Mouse (Mus musculus) CH12.LX (cell line): Measurements from ENCODE around the gene Dhx9. TPM values are rescaled to one million over a fixed set of nuclear protein-coding genes. Genes with fewer than 3 reads are reported as not detected.
A peak's percentile ranks its signal among the peaks of the same experiment; 100 is the strongest.

Source experiments
- DNase-seq: peaks from one replicate; pipeline ENCODE4 v3.0.0-alpha.2; 2013; ENCODE audit errors: extremely low read depth
- H3K27ac ChIP-seq: 2 replicates; pipeline ENCODE4 v1.5.1; 2012; ENCODE audit warnings: low read depth, mild to moderate bottlenecking, control low read depth, moderate library complexity; ENCODE audit not compliant: insufficient read depth
- H3K27me3 ChIP-seq: replicated peaks from 2 replicates; pipeline ENCODE3; 2012; ENCODE audit warnings: inconsistent platforms
- H3K36me3 ChIP-seq, 2 experiments: replicated peaks in 1 of 2; 2 replicates each; pipeline versions ENCODE3 to v1.6.1; 2012; ENCODE audit warnings: inconsistent platforms in 1 of 2, low read length in 1 of 2, mild to moderate bottlenecking in 1 of 2, mixed read lengths in 1 of 2, moderate library complexity in 1 of 2; ENCODE audit not compliant: control insufficient read depth in 1 of 2, insufficient read depth in 1 of 2
- H3K4me1 ChIP-seq, 2 experiments: 2 replicates each; pipeline ENCODE4 v1.6.1; 2012; ENCODE audit warnings: inconsistent platforms in 1 of 2, moderate library complexity in 1 of 2; ENCODE audit not compliant: insufficient read depth in 2 of 2, control insufficient read depth in 1 of 2
- H3K4me2 ChIP-seq: 2 replicates; pipeline ENCODE4 v1.6.1; 2012; ENCODE audit warnings: low read depth, mild to moderate bottlenecking, control low read depth; ENCODE audit not compliant: poor library complexity, insufficient read depth, severe bottlenecking
- H3K4me3 ChIP-seq, 3 experiments: fragments of 150-350 bp in 1 of 3; sonication (generic) in 1 of 3; replicated peaks in 1 of 3; 2 replicates each; pipeline versions ENCODE3 to v1.5.1; 2011 to 2012; ENCODE audit warnings: low read depth in 2 of 3, low read length in 2 of 3, mild to moderate bottlenecking in 2 of 3, moderate library complexity in 2 of 3, control low read depth in 1 of 3, improper control_type of control experiment in 1 of 3, inconsistent platforms in 1 of 3, mixed read lengths in 1 of 3; ENCODE audit not compliant: poor library complexity in 1 of 3
- H3K79me2 ChIP-seq: replicated peaks from 2 replicates; pipeline ENCODE4 v1.6.1; 2012; ENCODE audit warnings: mild to moderate bottlenecking, moderate library complexity; ENCODE audit not compliant: control insufficient read depth, poor library complexity, insufficient read depth, severe bottlenecking; ENCODE audit errors: extremely low read depth
- H3K9ac ChIP-seq: 2 replicates; pipeline ENCODE4 v1.6.1; 2012; ENCODE audit warnings: low read depth, mild to moderate bottlenecking, control low read depth, moderate library complexity; ENCODE audit not compliant: insufficient read depth
- H3K9me3 ChIP-seq: replicated peaks from 2 replicates; pipeline ENCODE3; 2012; ENCODE audit warnings: low read length, inconsistent platforms, mixed read lengths
- CTCF ChIP-seq, 2 experiments: IDR thresholded peaks in 1 of 2; conservative IDR thresholded peaks in 1 of 2; 2 replicates each; pipeline ENCODE4 v1.5.1; 2011 to 2012; ENCODE audit warnings: low read depth in 2 of 2, low read length in 2 of 2, improper control_type of control experiment in 1 of 2, inconsistent platforms in 1 of 2, mild to moderate bottlenecking in 1 of 2, moderate library complexity in 1 of 2
- E2F4 ChIP-seq: IDR thresholded peaks from 2 replicates; pipeline ENCODE4 v1.6.1; 2011; ENCODE audit warnings: low read depth, low read length, improper control_type of control experiment; ENCODE audit not compliant: insufficient replicate concordance
- ELF1 ChIP-seq: IDR thresholded peaks from 2 replicates; pipeline ENCODE4 v1.6.1; 2014; ENCODE audit warnings: low read depth, mild to moderate bottlenecking, inconsistent platforms, low read length, improper control_type of control experiment
- EP300 ChIP-seq: IDR thresholded peaks from 2 replicates; pipeline ENCODE4 v1.6.1; 2011; ENCODE audit warnings: low read length, improper control_type of control experiment
- ETS1 ChIP-seq: conservative IDR thresholded peaks from 2 replicates; pipeline ENCODE4 v1.6.1; 2012; ENCODE audit warnings: low read depth, mild to moderate bottlenecking, inconsistent platforms, low read length, improper control_type of control experiment, moderate library complexity
- KAT2A ChIP-seq: IDR thresholded peaks from 2 replicates; pipeline ENCODE4 v1.6.1; 2012; ENCODE audit warnings: low read length, improper control_type of control experiment, inconsistent platforms; ENCODE audit not compliant: insufficient replicate concordance
- MAFK ChIP-seq: IDR thresholded peaks from 2 replicates; pipeline ENCODE4 v1.6.1; 2011; ENCODE audit warnings: low read length, improper control_type of control experiment; ENCODE audit not compliant: insufficient replicate concordance
- MAX ChIP-seq: IDR thresholded peaks from 2 replicates; pipeline ENCODE4 v1.6.1; 2011; ENCODE audit warnings: low read length, improper control_type of control experiment
- MEF2A ChIP-seq: IDR thresholded peaks from 2 replicates; pipeline ENCODE4 v1.6.1; 2014; ENCODE audit warnings: low read depth, mild to moderate bottlenecking, inconsistent platforms, low read length, improper control_type of control experiment, borderline replicate concordance
- MXI1 ChIP-seq: IDR thresholded peaks from 2 replicates; pipeline ENCODE4 v1.6.1; 2011; ENCODE audit warnings: mild to moderate bottlenecking, low read depth, low read length, improper control_type of control experiment
- MYC ChIP-seq: IDR thresholded peaks from 2 replicates; pipeline ENCODE4 v1.6.1; 2011; ENCODE audit warnings: low read depth, mild to moderate bottlenecking, improper control_type of control experiment, low read length
- NELFE ChIP-seq: IDR thresholded peaks from 2 replicates; pipeline ENCODE4 v1.6.1; 2011; ENCODE audit warnings: low read depth, low read length, improper control_type of control experiment
- NRF1 ChIP-seq: IDR thresholded peaks from 2 replicates; pipeline ENCODE4 v1.6.1; 2014; ENCODE audit warnings: low read depth, mild to moderate bottlenecking, inconsistent platforms, low read length, improper control_type of control experiment, moderate library complexity
- POLR2A ChIP-seq: IDR thresholded peaks from 2 replicates; pipeline ENCODE4 v1.6.1; 2011; ENCODE audit warnings: low read depth, mild to moderate bottlenecking, improper control_type of control experiment, low read length
- RAD21 ChIP-seq: IDR thresholded peaks from 2 replicates; pipeline ENCODE4 v1.6.1; 2011; ENCODE audit warnings: low read depth, mild to moderate bottlenecking, low read length, improper control_type of control experiment, moderate library complexity
- SMC3 ChIP-seq: IDR thresholded peaks from 2 replicates; pipeline ENCODE4 v1.6.1; 2011; ENCODE audit warnings: low read depth, low read length, improper control_type of control experiment
- USF1 ChIP-seq: IDR thresholded peaks from 2 replicates; pipeline ENCODE4 v1.6.1; 2014; ENCODE audit warnings: low read depth, mild to moderate bottlenecking, inconsistent platforms, low read length, improper control_type of control experiment
- USF2 ChIP-seq: conservative IDR thresholded peaks from 2 replicates; pipeline ENCODE4 v1.6.1; 2011; ENCODE audit warnings: low read depth, low read length, improper control_type of control experiment
- ZNF384 ChIP-seq: IDR thresholded peaks from 2 replicates; pipeline ENCODE4 v1.6.1; 2012; ENCODE audit warnings: low read depth, low read length, improper control_type of control experiment, inconsistent platforms
- dilution Hi-C: fragments of 300-500 bp; cut with MboI; formaldehyde crosslinking; loops from 2 replicates; pipeline ENCODE4 v1.14.3; 2020; ENCODE audit warnings: low sequenced_read_pairs; ENCODE audit not compliant: extremely low pct_unique_long_range_greater_than_20kb, extremely low pct_ligation_motif_present
- in situ Hi-C: fragments of 300-500 bp; cut with MboI; formaldehyde crosslinking; loops from 3 replicates; pipeline ENCODE4 v1.14.3; 2019; ENCODE audit warnings: low sequenced_read_pairs, low pct_ligation_motif_present, low pct_unique_long_range_greater_than_20kb, mixed read lengths
- polyA plus RNA-seq: library from polyadenylated mRNA; unstranded; fragments of >175 nt; gene quantifications from 2 replicates; pipeline ENCODE4 v1.2.1, GENCODE M21; 2012; ENCODE audit warnings: low read depth; ENCODE audit not compliant: insufficient read length
- total RNA-seq, 2 experiments: library from RNA; depleted of rRNA; stranded (reverse); fragments of 300-350 nt in 1 of 2; fragments of >200 nt in 1 of 2; gene quantifications; 2 replicates each; pipeline ENCODE4 v1.2.3; 2012 to 2014

Gene Dhx9
- total and polyA plus RNA-seq, 3 experiments: 55.4 to 233 (median 98.8) TPM

GRCm38 (mm10) chr1:153522116-153522515 lies 34.7 kb upstream of the Dhx9 start:
- no peaks in the 10 kb centered on the region for H3K79me2 ChIP-seq
- dilution Hi-C loops: no loop called here
- in situ Hi-C loops: no loop called here
- H3K4me2 ChIP-seq: no peak overlapping the region
- H3K4me3 ChIP-seq: no peak overlapping the region
- no peaks in the 10 kb centered on the region for H3K9me3 ChIP-seq
- no peaks in the 10 kb centered on the region for H3K27me3 ChIP-seq
- H3K36me3 ChIP-seq: no peaks in the 10 kb centered on the region
- no peak overlapping the region for H3K27ac ChIP-seq
- H3K9ac ChIP-seq: no peak overlapping the region
- peaks cover 0 to under 1% of the 10 kb centered on the region in 2 experiments; a peak in 2 of 4 replicates for H3K4me1 ChIP-seq
- no peak for TF ChIP-seq NELFE
- TF ChIP-seq MAFK: no peak
- TF ChIP-seq POLR2A: no peak
- no peak for DNase-seq

GRCm38 (mm10) chr1:153515368-153515767 lies 27.9 kb upstream of the Dhx9 start:
- Histone ChIP-seq H3K9ac (no peak overlapping the region), H3K9me3 (no peaks in the 10 kb centered on the region), H3K27ac (no peak overlapping the region), H3K4me1 (peaks cover 3 to 16% of the 10 kb centered on the region in 2 experiments), H3K27me3 (no peaks in the 10 kb centered on the region), H3K4me3 (no peak overlapping the region), H3K4me2 (no peak overlapping the region), H3K79me2 (no peaks in the 10 kb centered on the region), H3K36me3 (no peaks in the 10 kb centered on the region)
- dilution Hi-C loops: no loop called here
- DNase-seq: no peak
- in situ Hi-C loops: no loop called here
- TF ChIP-seq MEF2A: no peak
- TF ChIP-seq ETS1: no peak
- TF ChIP-seq KAT2A: no peak
- TF ChIP-seq MAX: no peak
- no peak for TF ChIP-seq MXI1
- TF ChIP-seq USF1: no peak

- Histone ChIP-seq H3K4me1 (peaks cover 11 to 36% of the 10 kb centered on the region in 2 experiments), H3K4me3 (no peak overlapping the region), H3K79me2 (no peaks in the 10 kb centered on the region), H3K27ac (no peak overlapping the region), H3K9me3 (no peaks in the 10 kb centered on the region), H3K36me3 (no peaks in the 10 kb centered on the region), H3K27me3 (no peaks in the 10 kb centered on the region), H3K4me2 (no peak overlapping the region), H3K9ac (no peak overlapping the region)
- TF ChIP-seq SMC3 (peak; percentile 35), USF2 (no peak), MYC (peak; percentile 85), ELF1 (no peak), MXI1 (no peak), MAX (0 out of 2 replicates have a peak, but pooled peaks have one; percentile 8), E2F4 (no peak), ZNF384 (peak; percentile 58; the same call in 1 of the 2 replicates), CTCF (conservative IDR thresholded peaks at IDR 0.05 in 1 of 2, IDR thresholded peaks at IDR 0.05 in 1 of 2; ENCODE audit: low read depth in 2 of 2, low read length in 2 of 2) (peak; percentile 27 to 73; a peak in 2 of 4 replicates), NRF1 (no peak), RAD21 (peak; percentile 31), NELFE (no peak), EP300 (no peak)
- peak; percentile 40 for DNase-seq
- dilution Hi-C loops (no loop called here), in situ Hi-C loops (no loop called here)
These were observed 23.0 kb upstream of the Dhx9 start for GRCm38 (mm10) chr1:153510330-153511009.
